Mouse (Mus musculus) olfactory bulb, adult 2 months (tissue): ENCODE results near the gene Inpp4a.

Experiments
- CTCF ChIP-seq: fragments of 200-500 bp; IDR thresholded peaks from 2 replicates; pipeline ENCODE4 v1.5.1; 2012; ENCODE audit warnings: low read depth, mild to moderate bottlenecking, low read length, moderate library complexity; ENCODE audit not compliant: insufficient read depth
- POLR2A ChIP-seq: fragments of 200-500 bp; IDR thresholded peaks from 2 replicates; pipeline ENCODE4 v1.6.1; 2012; ENCODE audit warnings: mild to moderate bottlenecking, low read depth, low read length, moderate library complexity; ENCODE audit not compliant: insufficient read depth

- TF ChIP-seq CTCF: no peak
- no peak for TF ChIP-seq POLR2A
These were observed 11.9 kb upstream of the Inpp4a start for GRCm38 (mm10) chr1:37287748-37288147.
